Mouse (Mus musculus) ovary, postnatal 14 days (tissue): ENCODE results near the gene 1700067K01Rik.
"Not testable (repeated sequence)": the region's sequence is repeated elsewhere in the genome, so short reads cannot be mapped to it uniquely, and the experiment has no call there.

Source experiments
- DNase-seq: peaks from one replicate; pipeline ENCODE4 v3.0.0; 2022; ENCODE audit warnings: low spot score

1700067K01Rik gene

DNA sequence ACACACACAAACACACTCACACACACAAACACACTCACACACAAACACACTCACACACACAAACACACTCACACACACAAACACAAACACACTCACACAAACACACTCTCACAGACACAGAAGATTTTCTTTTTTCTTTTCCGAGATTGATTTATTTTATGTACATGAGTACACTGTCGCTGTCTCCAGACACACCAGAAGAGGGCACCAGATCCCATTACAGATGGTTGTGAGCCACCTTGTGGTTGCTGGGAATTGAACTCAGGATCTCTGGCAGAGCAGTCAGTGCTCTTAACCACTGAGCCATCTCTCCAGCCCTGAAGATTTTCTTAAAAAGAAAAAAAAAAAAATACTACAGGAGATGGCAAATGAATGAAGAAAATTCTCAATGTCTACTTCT lies 18.1 kb upstream of the 1700067K01Rik start:
- DNase-seq: not testable (repeated sequence)

DNA sequence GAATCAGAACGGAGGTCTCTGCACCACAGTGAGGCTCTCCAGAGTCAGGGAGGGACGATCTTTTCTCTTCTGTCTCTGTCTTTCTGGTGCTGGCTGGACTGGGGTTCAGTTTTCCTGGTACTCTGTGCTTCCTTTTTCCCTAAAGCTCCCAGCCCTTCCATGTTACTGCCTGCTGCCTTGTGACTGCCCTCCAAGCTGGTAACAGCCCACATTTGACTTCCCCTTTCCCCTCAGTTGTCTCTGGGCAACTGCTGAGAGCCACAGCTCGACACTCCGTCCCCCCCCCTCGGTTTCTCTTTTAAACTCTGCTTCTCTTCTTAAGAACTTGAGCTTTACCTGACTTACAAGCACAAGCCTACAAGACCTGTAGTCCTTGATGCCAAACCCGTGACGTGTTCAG lies 12.1 kb upstream of the 1700067K01Rik start:
- no peak for DNase-seq

DNA sequence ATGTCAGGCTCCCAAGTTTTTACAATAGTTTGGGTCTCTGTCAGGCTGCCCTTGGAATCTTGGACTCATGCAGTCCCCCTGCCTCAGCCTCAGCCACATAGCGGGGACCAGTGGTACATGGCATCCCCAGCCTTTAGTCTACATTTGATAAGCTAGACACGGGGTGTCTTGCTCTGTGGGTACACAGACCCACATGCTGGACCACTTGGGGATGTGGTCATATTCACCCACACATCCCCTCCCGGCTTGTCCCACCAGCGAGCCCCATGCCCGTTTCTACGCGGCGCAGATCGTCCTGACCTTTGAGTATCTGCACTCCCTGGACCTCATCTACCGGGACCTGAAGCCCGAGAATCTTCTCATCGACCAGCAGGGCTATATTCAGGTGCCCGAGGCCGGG lies 11.1 kb upstream of the 1700067K01Rik start:
- DNase-seq: no peak

DNA sequence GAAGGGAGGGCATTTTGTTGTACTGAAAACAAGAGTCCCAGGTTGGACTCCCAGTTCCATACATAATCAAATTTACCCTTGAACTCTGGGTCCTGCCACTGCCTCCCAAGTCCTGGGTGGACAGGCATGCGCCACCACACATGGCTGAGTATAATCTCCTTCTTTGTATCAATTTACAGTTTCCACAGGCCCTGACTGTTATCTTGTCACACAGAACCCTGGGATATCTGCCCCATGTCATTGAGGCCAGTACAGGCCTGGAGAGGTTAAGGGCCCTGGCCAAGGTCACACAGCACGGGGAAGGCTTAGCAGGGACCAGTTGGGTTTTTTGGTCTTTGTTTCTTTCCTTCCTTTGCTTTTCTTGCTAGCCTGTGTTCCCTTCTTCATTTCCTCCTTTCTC lies 8.8 kb upstream of the 1700067K01Rik start:
- no peak for DNase-seq

DNA sequence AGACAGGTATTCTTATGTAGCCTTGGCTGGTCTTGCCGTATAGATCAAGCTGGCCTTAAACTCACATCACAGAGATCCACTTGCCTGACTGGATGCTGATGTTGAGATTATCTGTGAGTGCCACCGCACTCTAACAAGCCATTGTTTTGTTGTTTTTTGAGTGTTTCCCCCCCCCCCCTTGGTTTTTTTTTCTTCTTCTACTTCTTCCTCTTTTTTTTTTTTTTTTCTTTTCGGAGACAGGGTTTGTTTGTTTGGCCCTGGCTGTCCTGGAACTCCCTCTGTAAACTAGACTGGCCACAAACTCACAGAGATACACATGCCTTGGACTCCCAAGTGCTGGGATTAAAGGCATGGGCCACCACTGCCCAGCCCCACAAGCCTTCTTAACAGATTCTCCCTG lies 7.3 kb upstream of the 1700067K01Rik start:
- DNase-seq: no peak

DNA sequence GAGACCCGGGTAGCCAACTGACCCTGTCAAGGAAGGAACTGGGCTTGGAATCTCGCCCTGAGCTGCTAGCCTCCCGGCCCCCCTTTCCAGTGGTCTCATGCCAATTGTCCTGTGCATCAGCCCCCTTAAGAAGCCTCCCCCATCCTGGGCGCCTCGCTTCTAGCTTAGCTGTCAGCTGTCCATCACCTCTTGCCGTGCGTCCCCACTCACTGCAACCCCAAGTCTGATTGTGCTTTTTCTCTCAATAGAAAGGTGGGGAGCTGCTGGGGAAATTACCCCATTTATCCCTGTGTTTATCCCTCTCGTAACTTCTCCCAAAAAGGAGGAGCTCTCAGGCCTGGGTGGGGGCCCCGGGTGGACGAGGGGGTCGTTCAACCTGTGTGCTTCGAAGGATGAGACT lies 5.3 kb upstream of the 1700067K01Rik start:
- DNase-seq: no peak

GRCm38 (mm10) chr8:83996567-83997505 lies 4.5 kb upstream of the 1700067K01Rik start:
- peak; percentile 79 for DNase-seq

DNA sequence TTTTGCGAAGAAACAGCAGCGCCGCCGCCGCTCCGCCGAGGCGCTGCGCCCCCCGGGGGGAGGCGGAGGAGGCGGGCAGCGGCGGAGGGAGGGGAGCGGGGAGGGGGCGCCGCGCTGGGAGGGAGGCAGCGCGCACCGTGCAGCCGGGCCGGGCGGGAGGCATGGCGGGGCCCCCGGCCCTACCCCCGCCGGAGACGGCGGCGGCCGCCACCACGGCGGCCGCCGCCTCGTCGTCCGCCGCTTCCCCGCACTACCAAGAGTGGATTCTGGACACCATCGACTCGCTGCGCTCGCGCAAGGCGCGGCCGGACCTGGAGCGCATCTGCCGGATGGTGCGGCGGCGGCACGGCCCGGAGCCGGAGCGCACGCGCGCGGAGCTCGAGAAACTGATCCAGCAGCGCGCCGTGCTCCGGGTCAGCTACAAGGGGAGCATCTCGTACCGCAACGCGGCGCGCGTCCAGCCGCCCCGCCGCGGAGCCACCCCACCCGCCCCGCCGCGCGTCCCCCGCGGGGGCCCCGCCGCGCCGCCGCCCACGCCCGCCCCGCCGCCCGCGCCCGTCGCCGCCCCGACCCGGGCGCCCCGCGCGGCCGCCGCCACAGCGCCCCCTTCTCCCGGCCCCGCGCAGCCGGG lies 3.7 kb upstream of the 1700067K01Rik start, which contains the start of gene Samd1:
TSS of gene Samd1 (plus strand) at position 162 of the 631 bp plus-strand sequence.
- DNase-seq: no peak

- DNase-seq: no peak
Measured at GRCm38 (mm10) chr8:83998231-83999056, 2.9 kb upstream of the 1700067K01Rik start.

DNA sequence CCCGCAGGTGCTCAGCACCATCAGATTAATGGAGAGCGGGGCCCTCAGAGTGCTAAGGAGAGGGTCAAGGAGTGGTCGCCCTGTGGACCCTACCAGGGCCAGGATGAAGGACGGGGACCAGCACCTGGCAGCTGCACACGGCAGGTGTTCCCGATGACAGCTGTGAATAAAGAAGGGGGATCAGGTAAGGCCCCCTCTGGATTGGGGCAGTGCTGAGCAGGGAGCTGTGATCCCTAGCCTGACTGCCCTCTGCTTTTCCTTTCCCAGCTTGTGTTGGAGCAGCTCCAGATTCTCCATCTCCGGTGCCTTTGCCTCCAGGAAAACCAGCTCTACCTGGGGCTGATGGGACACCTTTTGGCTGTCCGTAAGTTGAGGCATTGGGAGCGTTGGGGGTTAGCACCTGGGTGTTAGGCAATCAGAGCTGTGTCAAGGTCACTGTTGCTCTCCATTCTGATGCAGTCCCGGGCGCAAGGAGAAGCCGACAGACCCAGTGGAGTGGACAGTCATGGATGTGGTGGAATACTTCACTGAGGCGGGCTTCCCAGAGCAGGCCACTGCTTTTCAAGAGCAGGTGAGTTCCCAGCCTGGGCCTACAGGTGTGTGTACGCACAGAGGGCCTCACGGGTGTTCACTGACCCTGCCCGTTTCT lies 2.1 kb upstream of the 1700067K01Rik start:
- no peak for DNase-seq

- DNase-seq: no peak
Measured at GRCm38 (mm10) chr8:83999825-84000224, 1.5 kb upstream of the 1700067K01Rik start.

DNA sequence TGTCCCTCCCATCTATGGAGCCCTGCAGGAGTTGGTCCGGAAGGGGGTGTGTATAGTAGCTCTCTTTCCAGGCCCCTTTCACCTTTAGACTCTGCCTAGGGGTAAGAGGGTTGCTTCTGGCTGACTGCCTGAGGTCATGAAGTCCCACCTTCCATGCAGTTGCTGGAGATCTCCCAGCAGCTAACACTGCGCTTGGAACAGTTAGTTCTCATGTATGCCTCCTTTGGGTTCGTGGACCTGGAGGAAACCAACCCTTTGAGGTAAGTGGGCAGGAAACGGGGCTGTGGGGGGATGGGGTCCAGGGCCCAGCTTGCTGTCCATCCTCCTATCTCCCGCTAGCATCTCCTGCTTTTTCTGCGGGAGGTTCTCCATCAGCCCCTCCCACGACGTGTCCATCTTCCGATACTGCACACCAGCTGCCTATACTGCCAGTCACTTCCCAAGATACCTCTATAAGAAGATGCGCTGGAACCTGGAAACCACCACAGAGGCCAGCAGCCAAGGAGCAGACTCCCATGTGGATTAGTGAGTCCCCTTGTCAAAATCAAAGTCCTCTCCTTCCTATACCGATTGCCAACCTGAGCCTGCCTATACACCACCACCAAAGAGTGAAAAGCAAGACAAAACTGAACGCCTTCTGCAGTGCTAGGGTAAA lies 1.8 kb downstream of the 1700067K01Rik start:
- DNase-seq: no peak

DNA sequence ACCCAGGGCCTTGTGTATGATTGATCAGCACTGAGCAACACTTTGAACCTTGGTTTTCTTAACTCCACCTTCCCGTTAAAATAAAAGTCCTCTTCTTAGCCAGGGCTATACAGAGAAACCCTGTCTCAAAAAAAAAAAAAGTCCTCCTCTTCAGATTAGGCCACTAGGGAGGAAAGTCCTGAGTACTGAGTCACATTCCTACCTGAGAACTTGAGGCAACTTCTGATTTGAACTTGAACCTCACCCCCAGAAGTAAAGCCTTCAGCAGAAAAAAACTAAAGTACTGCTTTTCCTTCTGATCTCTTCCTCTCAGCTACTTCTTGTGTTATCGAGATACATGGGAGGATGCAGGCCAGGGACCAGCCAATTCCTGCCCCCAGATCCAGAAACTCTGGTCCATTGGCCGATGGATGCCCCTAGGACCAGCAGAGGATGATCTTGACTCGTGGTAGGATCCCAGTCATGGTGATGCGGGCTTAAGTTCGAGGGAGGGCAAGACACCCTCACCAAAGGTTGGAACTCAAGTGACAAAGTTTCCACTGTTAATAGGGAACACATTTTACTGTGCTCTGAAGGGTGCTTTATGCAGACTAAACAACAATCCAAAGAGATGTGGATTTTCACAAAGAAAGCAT lies 2.4 kb downstream of the 1700067K01Rik start:
- DNase-seq: no peak

- peak; percentile 78 for DNase-seq
Measured at GRCm38 (mm10) chr8:84004533-84005201, 3.4 kb downstream of the 1700067K01Rik start.

DNA sequence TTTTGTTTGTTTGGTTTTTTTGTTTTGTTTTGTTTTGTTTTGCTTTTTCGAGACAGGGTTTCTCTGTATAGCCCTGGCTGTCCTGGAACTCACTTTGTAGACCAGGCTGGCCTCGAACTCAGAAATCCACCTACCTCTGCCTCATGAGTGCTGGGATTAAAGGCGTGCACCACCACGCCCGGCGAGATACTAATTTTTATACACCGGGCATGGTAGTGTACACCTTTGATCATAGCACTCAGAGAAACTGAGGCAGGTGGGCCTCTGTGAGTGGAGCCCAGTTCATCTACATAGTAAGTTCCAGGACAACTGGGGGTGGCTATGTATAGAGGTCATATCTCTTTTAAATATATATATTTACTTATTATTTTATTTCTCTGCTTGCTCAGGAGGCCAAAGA lies 4.2 kb downstream of the 1700067K01Rik start:
- not testable (repeated sequence) for DNase-seq

- DNase-seq: no peak
Measured at GRCm38 (mm10) chr8:84008362-84008761, 7.1 kb downstream of the 1700067K01Rik start.

- peak; percentile 89 for DNase-seq
Measured at GRCm38 (mm10) chr8:84009876-84010275, 8.6 kb downstream of the 1700067K01Rik start.

DNA sequence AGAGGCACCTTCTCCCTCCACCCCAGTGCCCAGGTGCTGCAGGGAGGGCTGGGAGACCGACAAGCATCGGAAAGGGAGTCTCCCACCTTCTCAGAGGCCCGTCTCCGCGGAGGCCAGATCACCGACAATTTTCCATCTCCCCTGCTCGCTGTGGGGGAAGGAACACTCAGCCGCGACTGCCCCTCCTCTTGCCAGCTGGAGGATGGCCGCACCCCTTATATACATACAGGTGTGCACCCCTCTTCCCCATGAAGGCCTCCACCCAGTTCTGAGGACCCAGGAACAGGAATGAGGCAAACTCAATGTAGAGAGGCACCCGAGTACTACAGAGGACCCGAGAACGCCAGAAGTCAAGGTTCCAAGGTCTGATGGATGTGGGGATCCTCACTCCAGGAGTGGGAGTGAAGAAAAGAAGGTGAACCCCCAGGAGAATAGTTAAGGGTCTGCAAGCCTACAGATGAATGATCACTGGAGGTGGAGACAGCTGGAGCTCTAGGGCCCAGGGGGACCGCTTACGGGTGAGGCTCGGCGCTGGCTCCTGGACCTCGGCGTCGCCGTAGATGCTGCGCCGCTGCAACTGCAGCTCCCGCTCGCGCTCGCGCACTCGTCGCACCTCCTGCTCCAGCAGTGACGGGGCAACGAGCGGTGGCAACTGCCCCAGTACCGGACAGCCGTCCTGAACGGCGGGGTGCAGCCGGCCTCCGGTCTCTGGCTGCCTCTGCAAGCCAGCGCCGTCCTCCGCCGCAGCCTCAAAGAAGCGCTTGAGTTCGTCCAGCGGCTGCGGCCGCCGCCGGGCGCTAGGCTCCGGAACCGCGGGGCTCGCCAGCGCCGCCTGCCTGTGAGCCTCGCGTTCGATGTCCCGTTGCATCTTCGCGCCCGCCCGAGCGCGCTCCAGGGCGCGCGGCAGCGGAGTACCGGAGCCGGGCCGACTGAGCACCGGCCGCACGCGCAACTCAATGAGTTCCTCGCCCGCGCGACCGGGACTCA lies 9.6 kb downstream of the 1700067K01Rik start:
- no peak for DNase-seq
